Mouse (Mus musculus): ENCODE results near the gene Zfp868. TPM values are rescaled to one million over a fixed set of nuclear protein-coding genes. Genes with fewer than 3 reads are reported as not detected.
A peak's percentile ranks its signal among the peaks of the same experiment; 100 is the strongest.
"Not testable (repeated sequence)": the region's sequence is repeated elsewhere in the genome, so short reads cannot be mapped to it uniquely, and the experiment has no call there.

Gene Zfp868
- 10 to 100 TPM; 11.1 to 13.3 TPM for total RNA-seq (2021)
- long read RNA-seq, experiment 1, transcript Zfp868-202 (5 exons, 2,259 nt): major isoform, 5 of 8 reads
- long read RNA-seq, experiment 1, partial matches to known transcripts: 0 of 8 reads
- long read RNA-seq, experiment 1, other reads (novel, unspliced or antisense): 3 of 8 reads
- long read RNA-seq, experiment 2, transcript Zfp868-202 (5 exons, 2,259 nt): major isoform, 17 of 23 reads
- long read RNA-seq, experiment 2, partial matches to known transcripts: 0 of 23 reads
- long read RNA-seq, experiment 2, other reads (novel, unspliced or antisense): 6 of 23 reads

- DNase-seq (ENCODE audit: low spot score in 2 of 2): peak; percentile 99
Measured at GRCm38 (mm10) chr8:69625095-69625789, at the start of gene Zfp868. Gene Zfp868 (minus strand): TSS chr8:69625548.

- DNase-seq (ENCODE audit: low spot score in 2 of 2): not testable (repeated sequence)
Measured at GRCm38 (mm10) chr8:69665051-69665450, 39.7 kb upstream of the Zfp868 start.

GRCm38 (mm10) chr8:69661294-69661693, 35.9 kb upstream of the Zfp868 start:
- no peak for DNase-seq (ENCODE audit: low spot score in 2 of 2)

GRCm38 (mm10) chr8:69654358-69654981, 29.1 kb upstream of the Zfp868 start, which contains the start of gene Zfp964:
Gene Zfp964 (plus strand): TSS chr8:69654479.
- DNase-seq (ENCODE audit: low spot score in 2 of 2): peak; percentile 83 to 85

GRCm38 (mm10) chr8:69653808-69654357, 28.5 kb upstream of the Zfp868 start:
- no peak for DNase-seq (ENCODE audit: low spot score in 2 of 2)

- DNase-seq (ENCODE audit: low spot score in 2 of 2): no peak
Measured at GRCm38 (mm10) chr8:69618078-69618477, 7.3 kb downstream of the Zfp868 start.

- DNase-seq (ENCODE audit: low spot score in 2 of 2): no peak
Measured at GRCm38 (mm10) chr8:69614687-69615086, 10.7 kb downstream of the Zfp868 start.

GRCm38 (mm10) chr8:69597598-69597997, 27.8 kb downstream of the Zfp868 start:
- DNase-seq (ENCODE audit: low spot score in 2 of 2): not testable (repeated sequence)

GRCm38 (mm10) chr8:69584611-69585202, 40.6 kb downstream of the Zfp868 start:
- peak; percentile 31 to 36 for DNase-seq (ENCODE audit: low spot score in 2 of 2)

- not testable (repeated sequence) for DNase-seq (ENCODE audit: low spot score in 2 of 2)
Measured at GRCm38 (mm10) chr8:69584201-69584600, 41.1 kb downstream of the Zfp868 start.

Other genes with a start within 250 kb of the Zfp868 start
- gene Gm9495, start 172.0 kb downstream of the Zfp868 start, total RNA-seq (2021): not detected
- not detected for gene Gm7697, start 102.6 kb downstream of the Zfp868 start, total RNA-seq (2021)
- gene Zfp964, start 28.9 kb upstream of the Zfp868 start, total RNA-seq (2021): 1 to 10 TPM; 2.7 to 3.0 TPM
- 10 to 100 TPM; 20.9 to 26.4 TPM for gene Zfp869, start 85.2 kb upstream of the Zfp868 start, total RNA-seq (2021)
- 1 to 10 TPM; 3.5 to 4.6 TPM for gene Zfp963, start 124.4 kb upstream of the Zfp868 start, total RNA-seq (2021)
- gene Gm20422, start 149.3 kb upstream of the Zfp868 start, total RNA-seq (2021): under 1 TPM in 1 of 2 experiments, not detected in 1; 0.64 TPM
- gene Atp13a1, start 165.6 kb upstream of the Zfp868 start, total RNA-seq (2021): 10 to 100 TPM; 34.0 to 42.8 TPM
- 10 to 100 TPM; 20.1 to 24.1 TPM for gene Zfp866, start 165.6 kb upstream of the Zfp868 start, total RNA-seq (2021)
- 10 to 100 TPM in 1 of 2 experiments, 1 to 10 TPM in 1; 8.3 to 10.6 TPM for gene Gmip, start 183.1 kb upstream of the Zfp868 start, total RNA-seq (2021)
- gene Lpar2, start 196.9 kb upstream of the Zfp868 start, total RNA-seq (2021): 1 to 10 TPM; 1.8 to 2.0 TPM
- 1 to 10 TPM; 1.2 to 1.3 TPM for gene Pbx4, start 206.9 kb upstream of the Zfp868 start, total RNA-seq (2021)